Mouse (Mus musculus) liver, postnatal 0 days (tissue): ENCODE data around the gene Gm10118.

Experiments
- CTCF ChIP-seq: sonication (generic); IDR thresholded peaks from 2 replicates; pipeline ENCODE4 v1.5.1; 2016; ENCODE audit warnings: antibody characterized with exemption, low read depth
- EP300 ChIP-seq: IDR thresholded peaks from 2 replicates; pipeline ENCODE4 v1.6.1; 2016; ENCODE audit warnings: antibody characterized with exemption, low read depth, mild to moderate bottlenecking

GRCm38 (mm10) chr10:63880462-63880903 is 46.8 kb downstream of the Gm10118 start:
- TF ChIP-seq CTCF, result no peak
- TF ChIP-seq EP300, result no peak
